Mouse (Mus musculus): ENCODE data around the gene Uck2. TPM values are rescaled to one million over a fixed set of nuclear protein-coding genes. Genes with fewer than 3 reads are reported as not detected.

The Uck2 gene
- polyA plus RNA-seq, 1 experiment from 2014 or later, result 98.3 TPM

DNA sequence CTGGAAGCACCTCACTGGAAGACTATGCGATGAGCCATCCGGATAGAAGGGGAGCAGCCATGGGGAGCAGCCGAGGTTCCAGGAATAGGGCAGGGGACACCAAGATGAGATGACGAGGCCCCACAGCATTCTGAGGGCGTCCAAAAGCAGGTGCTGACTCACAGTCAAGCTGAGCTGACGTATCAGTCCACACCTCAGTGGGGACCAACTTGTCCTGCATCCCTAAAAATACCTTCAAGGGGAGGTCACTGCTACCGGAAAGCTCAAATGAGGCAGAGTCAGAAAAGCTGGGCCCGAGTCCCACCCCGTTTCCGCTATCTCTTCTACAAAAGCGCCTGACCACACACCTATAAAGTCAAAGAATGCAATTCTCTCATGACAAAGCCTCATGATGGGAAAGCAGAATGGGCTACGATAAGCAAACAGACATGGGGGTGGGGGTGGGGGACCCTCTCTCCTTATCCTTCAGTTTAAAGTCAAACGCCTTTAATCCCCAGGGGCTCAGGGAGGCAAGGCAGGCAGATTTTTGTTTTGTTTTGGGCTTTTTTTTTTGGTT is 5.9 kb downstream of the Uck2 start:
- Histone ChIP-seq H3K9ac (no peak overlapping the region), H3K4me3 (ENCODE audit: low read depth, low read length) (no peak overlapping the region), H3K9me3 (ENCODE audit: low read depth, low read length) (no peaks in the 10 kb centered on the region), H3K4me1 (ENCODE audit: insufficient read depth) (no peaks in the 10 kb centered on the region), H3K27me3 (ENCODE audit: insufficient read depth, low read length) (no peaks in the 10 kb centered on the region), H3K36me3 (ENCODE audit: insufficient read depth) (peaks cover 9% of the 10 kb centered on the region; the same call in 1 of the 2 replicates), H3K27ac (ENCODE audit: low read depth) (no peak overlapping the region), H3K4me2 (no peak overlapping the region)
- 76% methylated on average over 13 of the region's 13 CpGs for WGBS
- ATAC-seq (ENCODE audit: insufficient read depth), result no peak
- no peak for TF ChIP-seq CTCF (IDR thresholded peaks at IDR 0.05; ENCODE audit: low read depth)
- no peak for DNase-seq

- no peak for TF ChIP-seq CTCF (IDR thresholded peaks at IDR 0.05; ENCODE audit: low read depth)
- WGBS, result 73% methylated on average over 6 of the region's 6 CpGs
- ATAC-seq (ENCODE audit: insufficient read depth) (no peak), DNase-seq (no peak)
- peaks cover 9% of the 10 kb centered on the region; the same call in 1 of the 2 replicates for H3K36me3 ChIP-seq (ENCODE audit: insufficient read depth)
- H3K27me3 ChIP-seq (ENCODE audit: insufficient read depth, low read length), result no peaks in the 10 kb centered on the region
- no peaks in the 10 kb centered on the region for H3K9me3 ChIP-seq (ENCODE audit: low read depth, low read length)
- H3K27ac ChIP-seq (ENCODE audit: low read depth), result no peak overlapping the region
- H3K4me3 ChIP-seq (ENCODE audit: low read depth, low read length), result no peak overlapping the region
- H3K9ac ChIP-seq, result no peak overlapping the region
- peaks cover 7% of the 10 kb centered on the region; the same call in 1 of the 2 replicates for H3K4me1 ChIP-seq (ENCODE audit: insufficient read depth)
- no peak overlapping the region for H3K4me2 ChIP-seq
Observed at GRCm38 (mm10) chr1:167278395-167278794, 6.7 kb downstream of the Uck2 start.

- Histone ChIP-seq H3K4me3 (ENCODE audit: low read depth, low read length) (no peak overlapping the region), H3K36me3 (ENCODE audit: insufficient read depth) (peaks cover 4% of the 10 kb centered on the region; the same call in 1 of the 2 replicates), H3K27me3 (ENCODE audit: insufficient read depth, low read length) (no peaks in the 10 kb centered on the region), H3K4me1 (ENCODE audit: insufficient read depth) (peaks cover 33% of the 10 kb centered on the region), H3K9me3 (ENCODE audit: low read depth, low read length) (no peaks in the 10 kb centered on the region), H3K4me2 (no peak overlapping the region), H3K9ac (no peak overlapping the region), H3K27ac (ENCODE audit: low read depth) (no peak overlapping the region)
- TF ChIP-seq CTCF (IDR thresholded peaks at IDR 0.05; ENCODE audit: low read depth), result no peak
- 84% methylated on average over 12 of the region's 12 CpGs for WGBS
- DNase-seq (no peak), ATAC-seq (ENCODE audit: insufficient read depth) (no peak)
Observed at GRCm38 (mm10) chr1:167274646-167275390, 10.3 kb downstream of the Uck2 start.

GRCm38 (mm10) chr1:167273380-167274163 is 11.5 kb downstream of the Uck2 start:
- Histone ChIP-seq H3K9me3 (ENCODE audit: low read depth, low read length) (no peaks in the 10 kb centered on the region), H3K4me3 (ENCODE audit: low read depth, low read length) (no peak overlapping the region), H3K9ac (no peak overlapping the region), H3K36me3 (ENCODE audit: insufficient read depth) (no peaks in the 10 kb centered on the region), H3K4me1 (ENCODE audit: insufficient read depth) (peaks cover 43% of the 10 kb centered on the region), H3K4me2 (no peak overlapping the region), H3K27me3 (ENCODE audit: insufficient read depth, low read length) (no peaks in the 10 kb centered on the region), H3K27ac (ENCODE audit: low read depth) (peak overlapping the region; percentile 42; the same call in 1 of the 2 replicates)
- 42% methylated on average over 14 of the region's 14 CpGs for WGBS
- peak; percentile 58 for DNase-seq
- ATAC-seq (ENCODE audit: insufficient read depth), result no peak
- no peak for TF ChIP-seq CTCF (IDR thresholded peaks at IDR 0.05; ENCODE audit: low read depth)

DNA sequence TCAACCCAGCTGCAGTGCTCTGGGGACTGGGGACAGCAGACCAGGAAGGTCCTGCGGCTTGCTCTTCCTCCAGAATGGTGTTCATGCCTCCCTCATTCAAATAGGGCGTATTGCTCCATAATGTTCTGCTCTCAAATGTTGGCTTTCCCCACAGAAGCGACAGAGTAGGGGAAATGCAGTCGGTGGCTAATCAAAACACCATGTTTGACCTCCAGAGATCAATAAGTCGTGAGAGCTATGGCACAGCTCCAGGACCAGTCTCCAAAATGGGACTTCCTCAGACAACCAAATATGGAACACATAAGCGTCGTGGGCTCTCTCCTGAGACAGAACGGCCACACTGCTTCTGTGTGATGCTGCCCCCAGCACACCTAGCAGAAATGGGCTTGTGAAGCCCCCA is 13.3 kb downstream of the Uck2 start:
- Histone ChIP-seq H3K27ac (ENCODE audit: low read depth) (0 out of 2 replicates have a peak overlapping the region, but pooled peaks have one; percentile 86), H3K9me3 (ENCODE audit: low read depth, low read length) (no peaks in the 10 kb centered on the region), H3K9ac (no peak overlapping the region), H3K36me3 (ENCODE audit: insufficient read depth) (no peaks in the 10 kb centered on the region), H3K4me2 (peak overlapping the region; percentile 13; the same call in 1 of the 2 replicates), H3K4me1 (ENCODE audit: insufficient read depth) (peaks cover 43% of the 10 kb centered on the region), H3K27me3 (ENCODE audit: insufficient read depth, low read length) (no peaks in the 10 kb centered on the region), H3K4me3 (ENCODE audit: low read depth, low read length) (no peak overlapping the region)
- 24% methylated on average over 8 of the region's 8 CpGs for WGBS
- TF ChIP-seq CTCF (IDR thresholded peaks at IDR 0.05; ENCODE audit: low read depth), result no peak
- no peak for ATAC-seq (ENCODE audit: insufficient read depth)
- DNase-seq, result peak; percentile 81

- H3K4me3 ChIP-seq (ENCODE audit: low read depth, low read length), result no peak overlapping the region
- 34% methylated on average over 4 of the region's 4 CpGs for WGBS
- no peaks in the 10 kb centered on the region for H3K36me3 ChIP-seq (ENCODE audit: insufficient read depth)
- H3K27me3 ChIP-seq (ENCODE audit: insufficient read depth, low read length), result no peaks in the 10 kb centered on the region
- H3K27ac ChIP-seq (ENCODE audit: low read depth), result peak overlapping the region; percentile 86; the same call in 1 of the 2 replicates
- H3K9ac ChIP-seq, result no peak overlapping the region
- peak; percentile 1; the same call in 1 of the 2 replicates for ATAC-seq (ENCODE audit: insufficient read depth)
- H3K9me3 ChIP-seq (ENCODE audit: low read depth, low read length), result no peaks in the 10 kb centered on the region
- H3K4me1 ChIP-seq (ENCODE audit: insufficient read depth), result peaks cover 43% of the 10 kb centered on the region
- no peak for DNase-seq
- H3K4me2 ChIP-seq, result peak overlapping the region; percentile 61
- TF ChIP-seq CTCF (IDR thresholded peaks at IDR 0.05; ENCODE audit: low read depth), result no peak
Observed at GRCm38 (mm10) chr1:167271304-167271703, 13.8 kb downstream of the Uck2 start.
